Mouse (Mus musculus) lung, embryonic 14.5 days (tissue): ENCODE data around the gene Prph2. TPM values are rescaled to one million over a fixed set of nuclear protein-coding genes. Genes with fewer than 3 reads are reported as not detected.

Experiments used
- ATAC-seq: fragments of 200-750 bp; cut with Nextera tagmentation; 2 replicates; pipeline ENCODE4 v1.8.0; 2017; ENCODE audit warnings: mild to moderate bottlenecking, moderate TSS enrichment, moderate library complexity; ENCODE audit not compliant: insufficient read depth
- DNase-seq: peaks from one replicate; pipeline ENCODE4 v3.0.0-alpha.2; 2015
- H3K27ac ChIP-seq: fragments of 300-500 bp; sonication (generic); 2 replicates; pipeline ENCODE4 v1.5.1; 2014; ENCODE audit warnings: low read depth, mild to moderate bottlenecking, moderate library complexity
- H3K27me3 ChIP-seq: fragments of 300-500 bp; sonication (generic); 2 replicates; pipeline ENCODE4 v1.6.1; 2014; ENCODE audit warnings: low read length, control low read depth; ENCODE audit not compliant: insufficient read depth
- H3K36me3 ChIP-seq: fragments of 300-500 bp; sonication (generic); 2 replicates; pipeline ENCODE4 v1.6.1; 2014; ENCODE audit warnings: control low read depth; ENCODE audit not compliant: insufficient read depth
- H3K4me1 ChIP-seq: fragments of 300-500 bp; sonication (generic); 2 replicates; pipeline ENCODE4 v1.6.1; 2014; ENCODE audit warnings: antibody characterized with exemption, control low read depth; ENCODE audit not compliant: insufficient read depth
- H3K4me2 ChIP-seq: fragments of 300-500 bp; sonication (generic); 2 replicates; pipeline ENCODE4 v1.6.1; 2014; ENCODE audit warnings: mild to moderate bottlenecking
- H3K4me3 ChIP-seq: fragments of 300-500 bp; sonication (generic); 2 replicates; pipeline ENCODE4 v1.5.1; 2014; ENCODE audit warnings: low read depth, low read length
- H3K9ac ChIP-seq: fragments of 300-500 bp; sonication (generic); 2 replicates; pipeline ENCODE4 v1.6.1; 2014
- H3K9me3 ChIP-seq: fragments of 300-500 bp; sonication (generic); 2 replicates; pipeline ENCODE4 v1.6.1; 2016; ENCODE audit warnings: low read depth, low read length, control low read depth
- CTCF ChIP-seq: IDR thresholded peaks from 2 replicates; pipeline ENCODE4 v1.5.1; 2016; ENCODE audit warnings: antibody characterized with exemption, low read depth
- WGBS: fragments of 180-500 bp; shearing (Covaris S2); extraction: QIAGEN DNeasy Blood & Tissue Kit; methylation state at CpG from one replicate; pipeline ENCODE4 v1.1.7; 2014; 5-methylcytosine and 5-hydroxymethylcytosine counted together
- polyA plus RNA-seq: library from polyadenylated mRNA; unstranded; fragments of >200 nt; fragmentation: Nextera tagmentation; extraction: Ambion mirVana; gene quantifications from 2 replicates; pipeline ENCODE4 v1.2.1, GENCODE M21; 2014

Prph2 gene
- not detected in 2 replicates for polyA plus RNA-seq

DNA sequence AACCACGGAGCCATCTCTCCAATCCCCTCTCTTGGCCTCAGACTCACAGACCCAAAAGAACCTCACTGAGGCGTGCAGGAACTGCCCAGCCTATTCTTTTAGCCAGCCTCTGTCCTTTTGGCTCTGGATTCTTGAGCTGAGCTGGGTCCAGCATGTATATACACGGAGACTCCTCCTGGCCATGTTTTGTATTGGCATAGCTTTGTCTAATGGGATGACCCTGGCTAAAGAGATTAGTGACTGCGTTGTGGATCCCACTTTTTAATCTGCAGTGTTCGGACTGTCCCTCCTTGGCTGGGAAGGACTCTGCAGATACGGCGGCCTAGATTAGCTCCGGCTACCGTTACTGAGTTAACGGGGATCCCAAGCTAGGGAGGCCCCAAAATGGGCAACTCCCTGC is at the start of gene Prph2:
Gene Prph2, plus strand, starts transcription at position 274 of the 400 bp plus-strand sequence.
- DNase-seq (no peak), ATAC-seq (no peak)
- 86% methylated on average over 10 of the region's 10 CpGs for WGBS
- no peaks in the 10 kb centered on the region for H3K36me3 ChIP-seq
- no peaks in the 10 kb centered on the region for H3K9me3 ChIP-seq
- no peaks in the 10 kb centered on the region for H3K4me1 ChIP-seq
- TF ChIP-seq CTCF, result no peak
- H3K4me2 ChIP-seq, result no peak within 1 kb of the TSS
- H3K27me3 ChIP-seq, result no peaks in the 10 kb centered on the region
- no peak within 1 kb of the TSS for H3K27ac ChIP-seq
- H3K4me3 ChIP-seq, result no peak within 1 kb of the TSS
- H3K9ac ChIP-seq, result no peak within 1 kb of the TSS

DNA sequence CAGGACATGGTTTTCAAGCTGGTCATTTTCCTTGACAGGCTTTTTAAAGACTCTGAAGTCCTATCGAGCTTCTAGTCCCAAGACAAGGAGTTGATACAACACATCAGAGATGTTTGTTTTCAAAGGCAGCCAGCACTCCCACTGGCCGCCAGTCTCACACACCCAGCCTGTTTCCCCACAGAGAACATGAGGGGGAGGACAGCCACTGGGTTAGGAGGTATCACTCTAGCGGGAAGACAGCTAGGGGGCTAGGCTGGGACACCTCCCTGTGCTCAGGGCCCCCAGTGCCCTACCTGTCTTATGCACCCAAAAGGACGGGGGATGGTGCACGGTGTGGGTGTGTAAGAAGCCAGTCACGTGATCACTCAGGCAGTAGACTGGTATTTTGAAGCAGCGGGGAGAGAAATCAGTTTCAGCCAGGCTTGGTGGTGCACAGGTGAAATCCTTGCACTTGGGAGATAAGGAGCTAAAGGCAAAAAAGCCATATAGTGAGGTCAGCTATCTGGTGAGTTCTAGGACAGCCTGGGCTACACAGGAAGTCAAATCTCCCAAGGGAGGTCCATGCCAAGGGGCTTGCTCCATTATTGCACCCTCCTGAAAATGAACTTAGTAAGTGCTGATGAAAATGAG is 45.6 kb upstream of the Prph2 start:
- H3K36me3 ChIP-seq, result no peaks in the 10 kb centered on the region
- no peaks in the 10 kb centered on the region for H3K4me1 ChIP-seq
- DNase-seq, result no peak
- H3K4me3 ChIP-seq, result no peak overlapping the region
- no peak overlapping the region for H3K9ac ChIP-seq
- no peaks in the 10 kb centered on the region for H3K9me3 ChIP-seq
- H3K4me2 ChIP-seq, result no peak overlapping the region
- WGBS, result 45% methylated on average over 7 of the region's 7 CpGs
- H3K27me3 ChIP-seq, result no peaks in the 10 kb centered on the region
- ATAC-seq, result no peak
- no peak for TF ChIP-seq CTCF
- H3K27ac ChIP-seq, result no peak overlapping the region

DNA sequence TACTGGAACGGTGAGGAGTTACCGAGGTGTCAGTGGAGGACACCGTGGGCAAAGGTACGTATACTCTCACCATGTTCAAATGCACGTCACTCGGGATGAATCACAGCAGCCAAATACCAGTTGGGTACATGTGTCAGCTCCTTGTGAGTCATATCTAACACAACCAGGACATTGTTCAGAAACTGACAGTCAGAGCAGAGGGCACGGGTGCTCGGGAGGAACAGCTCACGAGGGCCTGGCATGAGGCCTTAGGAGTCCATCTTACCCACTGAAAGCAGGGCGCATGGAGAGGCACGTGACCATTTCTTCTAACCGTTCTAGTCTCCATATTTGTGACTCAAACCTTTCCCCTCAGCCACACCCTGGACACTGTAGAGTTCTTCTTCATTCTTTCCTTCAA is 43.4 kb upstream of the Prph2 start:
- H3K9ac ChIP-seq, result no peak overlapping the region
- WGBS, result 87% methylated on average over 12 of the region's 12 CpGs
- no peak for ATAC-seq
- no peak overlapping the region for H3K4me3 ChIP-seq
- H3K9me3 ChIP-seq, result no peaks in the 10 kb centered on the region
- DNase-seq, result no peak
- H3K27ac ChIP-seq, result no peak overlapping the region
- H3K36me3 ChIP-seq, result no peaks in the 10 kb centered on the region
- H3K27me3 ChIP-seq, result no peaks in the 10 kb centered on the region
- H3K4me1 ChIP-seq, result no peaks in the 10 kb centered on the region
- H3K4me2 ChIP-seq, result no peak overlapping the region
- no peak for TF ChIP-seq CTCF

DNA sequence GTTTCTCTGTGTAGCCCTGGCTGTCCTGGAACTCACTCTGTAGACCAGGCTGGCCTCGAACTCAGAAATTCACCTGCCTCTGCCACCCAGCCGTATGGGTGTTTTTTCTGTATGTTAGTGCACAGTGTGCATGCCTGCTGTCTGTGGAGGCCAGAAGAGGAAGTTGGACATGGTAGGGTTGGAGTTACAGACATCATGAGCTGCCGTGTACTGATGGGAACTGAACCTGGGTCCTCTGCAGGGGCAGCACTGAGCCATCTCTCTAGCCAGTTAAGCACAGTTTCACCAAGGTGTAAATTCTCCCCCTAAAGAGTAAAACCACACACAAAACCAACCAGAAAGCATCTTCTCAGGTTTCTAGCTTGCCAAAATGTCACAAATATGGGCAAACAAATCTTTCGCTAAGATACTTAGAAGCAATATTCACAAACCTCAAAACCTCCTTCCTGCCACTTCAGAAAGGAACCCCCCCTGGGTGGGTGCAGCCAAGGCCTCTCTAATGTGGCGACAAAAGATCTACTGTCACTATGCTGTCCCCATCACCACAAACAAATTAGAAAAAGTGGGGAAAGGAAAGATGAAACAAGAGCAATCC is 40.0 kb upstream of the Prph2 start:
- no peak overlapping the region for H3K4me2 ChIP-seq
- TF ChIP-seq CTCF, result no peak
- WGBS, result 90% methylated on average over 5 of the region's 5 CpGs
- H3K9me3 ChIP-seq, result no peaks in the 10 kb centered on the region
- H3K4me3 ChIP-seq, result no peak overlapping the region
- ATAC-seq (no peak), DNase-seq (no peak)
- H3K4me1 ChIP-seq, result no peaks in the 10 kb centered on the region
- no peak overlapping the region for H3K9ac ChIP-seq
- H3K27ac ChIP-seq, result no peak overlapping the region
- no peaks in the 10 kb centered on the region for H3K36me3 ChIP-seq
- H3K27me3 ChIP-seq, result no peaks in the 10 kb centered on the region

DNA sequence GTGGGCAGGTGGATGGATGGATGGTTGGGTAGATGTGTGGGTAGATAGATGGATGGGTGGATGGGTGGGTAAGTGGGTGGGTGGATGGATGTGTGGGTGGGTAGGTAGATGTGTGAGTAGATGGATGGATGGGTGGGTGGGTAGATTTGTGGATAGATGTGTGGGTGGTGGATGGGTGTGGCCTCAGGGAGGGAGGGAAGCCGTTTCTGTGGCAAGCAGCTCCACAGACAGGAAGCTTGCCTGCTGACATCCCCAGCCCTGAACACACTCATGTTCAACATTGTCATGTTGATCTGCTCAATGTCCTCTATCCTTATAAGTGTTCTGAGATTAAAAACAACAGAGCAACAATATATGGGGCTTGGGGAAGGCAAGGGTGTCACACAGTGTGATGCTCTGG is 39.3 kb upstream of the Prph2 start:
- Histone ChIP-seq H3K4me3 (no peak overlapping the region), H3K36me3 (no peaks in the 10 kb centered on the region), H3K4me1 (no peaks in the 10 kb centered on the region), H3K27me3 (no peaks in the 10 kb centered on the region), H3K9ac (no peak overlapping the region), H3K27ac (no peak overlapping the region), H3K4me2 (no peak overlapping the region), H3K9me3 (no peaks in the 10 kb centered on the region)
- 28% methylated on average over 1 of the region's 1 CpGs for WGBS
- TF ChIP-seq CTCF, result no peak
- no peak for ATAC-seq
- DNase-seq, result no peak

DNA sequence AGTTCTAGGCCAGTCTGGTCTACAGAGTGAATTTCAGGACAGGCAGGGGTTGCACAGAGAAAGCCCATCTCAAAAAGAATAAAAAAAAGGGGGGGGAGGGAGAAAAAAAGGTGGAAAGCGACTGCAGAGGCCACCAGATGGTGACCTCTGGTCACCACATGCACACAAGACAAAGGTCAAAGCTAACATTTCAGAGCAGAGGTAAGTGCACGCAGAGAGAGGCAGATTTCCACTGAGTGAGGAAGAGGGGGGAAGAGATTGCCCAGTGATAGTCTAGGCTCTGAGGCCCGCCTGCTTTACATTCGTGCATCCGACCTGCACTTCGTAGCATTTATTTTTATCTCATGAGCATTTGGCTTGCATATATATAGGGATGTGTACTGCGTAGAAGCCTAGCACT is 37.5 kb upstream of the Prph2 start:
- Histone ChIP-seq H3K9me3 (no peaks in the 10 kb centered on the region), H3K4me2 (no peak overlapping the region), H3K4me1 (no peaks in the 10 kb centered on the region), H3K36me3 (no peaks in the 10 kb centered on the region), H3K9ac (no peak overlapping the region), H3K27me3 (no peaks in the 10 kb centered on the region), H3K27ac (no peak overlapping the region), H3K4me3 (no peak overlapping the region)
- no peak for ATAC-seq
- DNase-seq, result no peak
- no peak for TF ChIP-seq CTCF
- WGBS, result 75% methylated on average over 7 of the region's 7 CpGs

DNA sequence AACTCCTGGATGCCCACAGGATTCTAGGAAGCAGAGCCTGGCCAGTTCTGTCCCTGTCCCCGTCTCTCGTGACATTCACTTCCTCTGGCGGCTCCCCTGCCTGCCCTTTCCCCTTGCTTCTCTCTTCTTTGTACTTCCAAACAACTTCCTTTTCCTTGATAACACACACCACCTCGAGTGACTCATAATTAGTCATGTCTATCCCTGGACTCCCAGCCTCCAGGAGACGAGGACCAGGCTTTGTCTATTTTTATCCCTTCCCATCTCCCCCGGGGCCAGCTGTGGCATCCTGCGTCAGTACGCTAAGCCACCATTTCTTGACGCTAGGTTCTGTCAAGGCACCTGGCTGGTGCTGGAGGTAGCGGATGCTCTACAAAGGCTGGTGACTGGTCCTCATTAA is 36.1 kb upstream of the Prph2 start:
- Histone ChIP-seq H3K27me3 (no peaks in the 10 kb centered on the region), H3K4me1 (no peaks in the 10 kb centered on the region), H3K9me3 (no peaks in the 10 kb centered on the region), H3K36me3 (no peaks in the 10 kb centered on the region), H3K9ac (no peak overlapping the region), H3K4me2 (no peak overlapping the region), H3K27ac (no peak overlapping the region), H3K4me3 (no peak overlapping the region)
- ATAC-seq (no peak; the same call in 1 of the 2 replicates), DNase-seq (peak; percentile 59)
- WGBS, result 24% methylated on average over 10 of the region's 10 CpGs
- no peak for TF ChIP-seq CTCF
